Mouse (Mus musculus) B cell, adult 67 days (primary cell): ENCODE results near the gene Olfr1443. TPM values are rescaled to one million over a fixed set of nuclear protein-coding genes. Genes with fewer than 3 reads are reported as not detected.

Experiments used
- total RNA-seq, 2 experiments: library from RNA; stranded (reverse); gene quantifications; 4 replicates each; pipeline ENCODE4 v1.2.4; 2023

The Olfr1443 gene
- not detected for total RNA-seq

DNA sequence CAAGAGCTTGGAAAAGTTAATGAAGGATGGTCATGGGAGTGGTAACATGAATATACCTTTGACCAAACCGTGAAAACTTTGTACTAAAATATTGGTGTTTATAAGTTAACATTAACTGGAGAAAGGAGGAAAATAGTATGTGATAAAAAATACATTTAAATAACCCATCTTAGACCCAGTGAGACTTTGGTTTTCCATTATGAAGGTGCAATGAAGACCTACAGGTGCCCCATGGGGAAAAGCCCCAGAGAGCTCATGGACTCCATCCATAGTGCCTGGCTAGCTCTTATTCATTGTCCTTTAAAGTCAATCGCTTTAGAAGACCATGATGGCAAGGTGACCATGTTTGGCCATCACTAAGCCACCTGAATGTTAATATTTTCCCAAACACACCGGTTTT lies at the start of gene Olfr1443:
Olfr1443 (plus strand) TSS at position 301 of the 400 bp plus-strand sequence.

DNA sequence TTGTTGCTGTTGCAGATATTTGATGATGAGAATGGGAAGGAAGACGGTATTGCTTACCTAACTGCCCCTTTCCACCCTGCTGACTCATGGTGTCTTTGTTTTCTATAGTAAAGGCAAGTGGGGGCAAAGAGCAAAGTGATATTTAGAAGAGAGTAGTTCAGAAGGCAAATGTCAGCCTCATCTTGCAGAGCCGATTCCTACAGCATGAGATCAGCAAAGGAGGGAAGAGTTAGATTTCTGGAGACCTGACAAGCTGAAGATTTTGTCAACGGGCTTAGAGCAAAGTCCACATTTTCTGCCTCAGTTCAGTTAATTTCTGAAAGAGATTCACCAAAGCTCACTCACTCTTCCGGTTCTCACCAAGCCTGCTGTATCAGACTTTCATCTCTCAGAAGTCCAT lies 44.7 kb upstream of the Olfr1443 start, which contains the start of gene Glyat:
Glyat (plus strand) TSS at position 133 of the 400 bp plus-strand sequence.

DNA sequence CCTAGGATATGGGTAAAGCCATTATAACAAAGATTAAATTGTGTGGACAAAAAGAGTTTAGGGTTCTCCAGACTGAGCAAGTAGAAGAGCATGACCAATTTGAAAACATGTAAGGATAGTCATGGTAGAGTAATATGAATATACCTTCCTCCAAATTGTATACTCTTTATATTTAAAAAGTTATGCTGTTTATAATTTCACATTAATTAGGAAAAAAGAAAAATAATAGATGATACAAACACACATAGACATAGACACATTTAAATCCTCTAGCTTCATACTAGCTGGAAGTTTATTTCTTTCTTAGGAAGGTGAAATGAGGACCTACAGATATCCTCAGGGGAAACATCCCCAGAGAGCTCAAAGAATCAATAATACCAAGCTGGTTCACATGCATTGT lies 7.8 kb upstream of the Olfr1443 start, which contains the start of gene Olfr1442:
Olfr1442 (plus strand) TSS at position 301 of the 400 bp plus-strand sequence.

DNA sequence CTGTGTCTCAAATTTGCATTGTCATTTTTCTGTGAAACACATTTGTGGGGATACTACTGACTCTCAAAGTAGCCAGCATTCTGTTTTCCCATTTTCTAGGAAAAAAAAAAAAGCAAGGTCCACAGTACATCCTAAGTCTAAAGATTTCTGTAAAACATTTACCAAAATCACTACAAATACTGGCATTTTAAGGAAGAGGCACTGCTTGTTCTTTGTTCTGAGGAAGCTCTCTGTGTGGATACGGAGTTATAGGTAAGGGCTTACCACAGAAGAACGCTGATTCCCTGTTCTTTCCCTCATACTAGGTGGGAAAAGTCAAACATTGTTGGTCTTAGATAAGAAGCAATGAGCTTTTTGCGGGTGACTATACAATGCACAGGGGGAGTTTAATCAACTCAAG lies 17.7 kb downstream of the Olfr1443 start, which contains the start of gene Keg1:
Keg1 (plus strand) TSS at position 197 of the 400 bp plus-strand sequence.

Other genes with a start within 250 kb of the Olfr1443 start
- gene Mpeg1, start 217.3 kb upstream of the Olfr1443 start, total RNA-seq, result 10 to 100 TPM; 28.9 to 39.3 TPM
- 1 to 10 TPM; 6.6 to 9.8 TPM for gene Dtx4, start 176.7 kb upstream of the Olfr1443 start, total RNA-seq
- gene Fam111a, start 132.4 kb upstream of the Olfr1443 start, total RNA-seq, result 100 to 1,000 TPM; 155 to 164 TPM
- not detected for gene Gm4952, start 78.1 kb upstream of the Olfr1443 start, total RNA-seq
- gene Glyat, start 44.8 kb upstream of the Olfr1443 start, total RNA-seq, result not detected
- not detected for gene Olfr1442, start 7.7 kb upstream of the Olfr1443 start, total RNA-seq
- gene Keg1, start 17.7 kb downstream of the Olfr1443 start, total RNA-seq, result not detected
- gene Cntf, start 87.5 kb downstream of the Olfr1443 start, total RNA-seq, result 1 to 10 TPM; 3.6 to 5.0 TPM
- 10 to 100 TPM; 93.7 to 98.7 TPM for gene Zfp91, start 118.0 kb downstream of the Olfr1443 start, total RNA-seq
- gene Lpxn, start 118.1 kb downstream of the Olfr1443 start, total RNA-seq, result 10 to 100 TPM; 80.8 to 86.4 TPM
- 1 to 10 TPM; 5.7 to 6.8 TPM for gene Gm5244, start 168.6 kb downstream of the Olfr1443 start, total RNA-seq
- under 1 TPM; 0.58 to 0.68 TPM for gene Olfr1444, start 179.2 kb downstream of the Olfr1443 start, total RNA-seq
- not detected for gene Olfr1445, start 205.7 kb downstream of the Olfr1443 start, total RNA-seq
- not detected for gene Olfr1446, start 215.4 kb downstream of the Olfr1443 start, total RNA-seq
- not detected for gene Olfr1447, start 225.6 kb downstream of the Olfr1443 start, total RNA-seq
- gene Olfr1448, start 246.3 kb downstream of the Olfr1443 start, total RNA-seq, result not detected